17 mouse cellular contexts compared by ENCODE assay signal in genomic region chr3:125406456-125406855, GRCm38 (mm10). TPM values are rescaled to one million over a fixed set of nuclear protein-coding genes. Genes with fewer than 3 reads are reported as not detected.
DNase-seq lines count a peak whose midpoint lies in the region; ATAC-seq and TF ChIP-seq lines count a peak whose summit lies in the region.
"Had no signal": no experiment of that assay in that cellular context is flagged by ENCODE, and none has a peak within 500 bp of the region (broad histone marks: within the 10 kb centered on the region; RNA-seq: fewer than 3 reads in every experiment).

No protein-coding gene starts in this region.

- WGBS in hindbrain, embryonic 13.5 days: 58% methylated on average over 2 of the region's 2 CpGs
- WGBS in hindbrain, embryonic 12.5 days: 52% methylated on average over 2 of the region's 2 CpGs
- 41% methylated on average over 2 of the region's 2 CpGs for WGBS in hindbrain, postnatal 0 days
- 51% methylated on average over 2 of the region's 2 CpGs for WGBS in midbrain, postnatal 0 days

- no peaks in the 10 kb centered on the region for H3K36me3 ChIP-seq in hindbrain, embryonic 13.5 days
- no peaks in the 10 kb centered on the region for H3K36me3 ChIP-seq in hindbrain, embryonic 12.5 days
- H3K36me3 ChIP-seq in hindbrain, postnatal 0 days (ENCODE audit: insufficient read depth, low read length): no peaks in the 10 kb centered on the region
- no peaks in the 10 kb centered on the region for H3K36me3 ChIP-seq in midbrain, postnatal 0 days (ENCODE audit: insufficient read depth, low read length)
- H3K36me3 ChIP-seq: embryonic facial prominence, embryonic 13.5 days had no signal

- H3K27ac ChIP-seq in hindbrain, embryonic 13.5 days: no peak overlapping the region
- H3K27ac ChIP-seq in hindbrain, embryonic 12.5 days: no peak overlapping the region
- no peak overlapping the region for H3K27ac ChIP-seq in hindbrain, postnatal 0 days
- no peak overlapping the region for H3K27ac ChIP-seq in midbrain, postnatal 0 days (ENCODE audit: low read depth, low read length)
- H3K27ac ChIP-seq: embryonic facial prominence, embryonic 13.5 days had no signal

- no peaks in the 10 kb centered on the region for H3K9me3 ChIP-seq in hindbrain, embryonic 13.5 days
- H3K9me3 ChIP-seq in hindbrain, embryonic 12.5 days (replicated peaks): no peaks in the 10 kb centered on the region
- H3K9me3 ChIP-seq in hindbrain, postnatal 0 days (ENCODE audit: low read length): no peaks in the 10 kb centered on the region
- H3K9me3 ChIP-seq in midbrain, postnatal 0 days (ENCODE audit: low read length): no peaks in the 10 kb centered on the region
- H3K9me3 ChIP-seq: embryonic facial prominence, embryonic 13.5 days had no signal

- ATAC-seq in hindbrain, embryonic 13.5 days (ENCODE audit: low FRiP score): no peak
- no peak for ATAC-seq in hindbrain, embryonic 12.5 days (ENCODE audit: low FRiP score)
- ATAC-seq in hindbrain, postnatal 0 days: no peak
- no peak for ATAC-seq in midbrain, postnatal 0 days (ENCODE audit: low FRiP score)

- DNase-seq in retina, postnatal 1 day: peak; percentile 15
- no peak for DNase-seq in retina, embryonic 14.5 days (ENCODE audit: low spot score)
- peak; percentile 13 for DNase-seq in hindbrain, postnatal 0 days (ENCODE audit: low spot score)
- peak; percentile 20 for DNase-seq in midbrain, postnatal 0 days (ENCODE audit: low spot score)
- no peak for DNase-seq in adrenal gland, postnatal 25 days
- DNase-seq: adrenal gland, postnatal 10 days; cerebellum, adult 18-20 months; heart, postnatal 10 days; kidney, adult 8-10 months; lung, postnatal 4 days had no signal

- H3K4me2 ChIP-seq in hindbrain, embryonic 13.5 days: peak overlapping the region; percentile 13
- H3K4me2 ChIP-seq in hindbrain, embryonic 12.5 days (replicated peaks): no peak overlapping the region
- peak overlapping the region; percentile 41 for H3K4me2 ChIP-seq in hindbrain, postnatal 0 days (ENCODE audit: low read depth, low read length)
- H3K4me2 ChIP-seq in midbrain, postnatal 0 days (ENCODE audit: low read depth, low read length, poor library complexity, severe bottlenecking): peak overlapping the region; percentile 35
- H3K4me2 ChIP-seq: embryonic facial prominence, embryonic 13.5 days; liver, embryonic 11.5 days had no signal

- H3K4me3 ChIP-seq in hindbrain, embryonic 13.5 days: no peak overlapping the region
- no peak overlapping the region for H3K4me3 ChIP-seq in hindbrain, embryonic 12.5 days
- H3K4me3 ChIP-seq in hindbrain, postnatal 0 days (ENCODE audit: low read length): peak overlapping the region; percentile 13; the same call in 1 of the 2 replicates
- H3K4me3 ChIP-seq in midbrain, postnatal 0 days (ENCODE audit: low read depth, low read length): peak overlapping the region; percentile 29
- H3K4me3 ChIP-seq: embryonic facial prominence, embryonic 13.5 days; myocyte had no signal

- no peaks in the 10 kb centered on the region for H3K27me3 ChIP-seq in hindbrain, embryonic 13.5 days
- H3K27me3 ChIP-seq in hindbrain, embryonic 12.5 days: no peaks in the 10 kb centered on the region
- H3K27me3 ChIP-seq in hindbrain, postnatal 0 days (ENCODE audit: insufficient read depth, low read length): no peaks in the 10 kb centered on the region
- H3K27me3 ChIP-seq in midbrain, postnatal 0 days (ENCODE audit: insufficient read depth, low read length): no peaks in the 10 kb centered on the region
- H3K27me3 ChIP-seq: CH12.LX; embryonic facial prominence, embryonic 13.5 days had no signal

- no peak for TF ChIP-seq CTCF in hindbrain, postnatal 0 days (IDR thresholded peaks at IDR 0.05; ENCODE audit: low read depth)
- no peak for TF ChIP-seq CTCF in midbrain, postnatal 0 days (IDR thresholded peaks at IDR 0.05)

- peaks cover 4% of the 10 kb centered on the region for H3K4me1 ChIP-seq in hindbrain, embryonic 13.5 days (replicated peaks)
- H3K4me1 ChIP-seq in hindbrain, embryonic 12.5 days: no peaks in the 10 kb centered on the region
- no peaks in the 10 kb centered on the region for H3K4me1 ChIP-seq in hindbrain, postnatal 0 days (ENCODE audit: insufficient read depth, low read length)
- no peaks in the 10 kb centered on the region for H3K4me1 ChIP-seq in midbrain, postnatal 0 days (ENCODE audit: insufficient read depth, low read length)
- H3K4me1 ChIP-seq: embryonic facial prominence, embryonic 13.5 days had no signal

- H3K9ac ChIP-seq in hindbrain, embryonic 13.5 days: no peak overlapping the region
- no peak overlapping the region for H3K9ac ChIP-seq in hindbrain, embryonic 12.5 days
- no peak overlapping the region for H3K9ac ChIP-seq in hindbrain, postnatal 0 days (replicated peaks; ENCODE audit: low read length)
- H3K9ac ChIP-seq in midbrain, postnatal 0 days (replicated peaks; ENCODE audit: low read length, poor library complexity, severe bottlenecking): no peak overlapping the region
- H3K9ac ChIP-seq: embryonic facial prominence, embryonic 13.5 days had no signal

RNA-seq across cellular contexts. Expression of gene Ndst4, which starts 2.6 kb away (rescaled TPM):
- 2.2 TPM in 2 replicates for polyA plus RNA-seq in hindbrain, embryonic 13.5 days (2015; fragmentation: Nextera tagmentation; extraction: Ambion mirVana)
- 1.1 and 1.9 TPM in 2 replicates for polyA plus RNA-seq in hindbrain, embryonic 12.5 days (2016; fragmentation: Nextera tagmentation; extraction: Ambion mirVana)
- total RNA-seq in hindbrain, postnatal 0 days (2014; rRNA removed): 11.8 and 16.4 TPM in 2 replicates
- 2.5 and 4.7 TPM in 2 replicates for polyA plus RNA-seq in hindbrain, postnatal 0 days (2015; fragmentation: Nextera tagmentation; extraction: Ambion mirVana)
- total RNA-seq in midbrain, postnatal 0 days (2014; rRNA removed): 49.1 and 49.4 TPM in 2 replicates
- polyA plus RNA-seq in midbrain, postnatal 0 days (2015; fragmentation: Nextera tagmentation; extraction: Ambion mirVana): 5.6 and 7.0 TPM in 2 replicates
- total RNA-seq in adrenal gland, postnatal 25 days (2021): not detected in 2 replicates
- total RNA-seq: adrenal gland, postnatal 10 days; CH12.LX; granulocyte monocyte progenitor cell, adult 5-6 weeks; heart, postnatal 10 days had no signal
- polyA plus RNA-seq: liver, embryonic 11.5 days had no signal

Comparison
In these comparisons a context has a peak if more than half of its experiments do, and no peak if none do; other contexts are left out.
1. H3K4me3 ChIP-seq: peak in hindbrain, postnatal 0 days (single experiment) and midbrain, postnatal 0 days (single experiment); none in hindbrain, embryonic 13.5 days (single experiment) and hindbrain, embryonic 12.5 days (single experiment).
2. DNase-seq: peak in retina, postnatal 1 day (single experiment), hindbrain, postnatal 0 days (single experiment) and midbrain, postnatal 0 days (single experiment); none in retina, embryonic 14.5 days (single experiment) and adrenal gland, postnatal 25 days (single experiment).